Mouse (Mus musculus) lung, embryonic 16.5 days (tissue): ENCODE measurements around the gene Mthfd1. TPM values are rescaled to one million over a fixed set of nuclear protein-coding genes. Genes with fewer than 3 reads are reported as not detected.

Experiments used
- ATAC-seq: fragments of 200-750 bp; cut with Nextera tagmentation; 2 replicates; pipeline ENCODE4 v1.8.0; 2017; ENCODE audit warnings: low read depth, mild to moderate bottlenecking, moderate library complexity
- H3K27ac ChIP-seq: fragments of 300-500 bp; sonication (generic); 2 replicates; pipeline ENCODE4 v1.5.1; 2014; ENCODE audit warnings: mild to moderate bottlenecking, control low read depth, low read length
- H3K27me3 ChIP-seq: fragments of 300-500 bp; sonication (generic); 2 replicates; pipeline ENCODE4 v1.6.1; 2014; ENCODE audit warnings: low read depth, low read length, mixed read lengths; ENCODE audit not compliant: control insufficient read depth, insufficient read depth
- H3K36me3 ChIP-seq: fragments of 300-500 bp; sonication (generic); 2 replicates; pipeline ENCODE4 v1.6.1; 2014; ENCODE audit warnings: low read length; ENCODE audit not compliant: control insufficient read depth, insufficient read depth
- H3K4me1 ChIP-seq: fragments of 300-500 bp; sonication (generic); replicated peaks from 2 replicates; pipeline ENCODE4 v1.6.1; 2014; ENCODE audit warnings: low read length, mixed read lengths; ENCODE audit not compliant: control insufficient read depth, insufficient read depth
- H3K4me2 ChIP-seq: fragments of 300-500 bp; sonication (generic); 2 replicates; pipeline ENCODE4 v1.6.1; 2014; ENCODE audit warnings: low read depth, low read length, control low read depth
- H3K4me3 ChIP-seq: fragments of 300-500 bp; sonication (generic); 2 replicates; pipeline ENCODE4 v1.5.1; 2014; ENCODE audit warnings: mild to moderate bottlenecking, low read length, control low read depth
- H3K9ac ChIP-seq: fragments of 300-500 bp; sonication (generic); 2 replicates; pipeline ENCODE4 v1.6.1; 2014; ENCODE audit warnings: low read length, control low read depth
- H3K9me3 ChIP-seq: fragments of 300-500 bp; sonication (generic); 2 replicates; pipeline ENCODE4 v1.6.1; 2016; ENCODE audit warnings: low read length; ENCODE audit not compliant: control insufficient read depth
- WGBS: fragments of 180-500 bp; shearing (Covaris S2); extraction: QIAGEN DNeasy Blood & Tissue Kit; methylation state at CpG from one replicate; pipeline ENCODE4 v1.1.7; 2014; 5-methylcytosine and 5-hydroxymethylcytosine counted together
- polyA plus RNA-seq: library from polyadenylated mRNA; unstranded; fragments of >200 nt; fragmentation: Nextera tagmentation; extraction: Ambion mirVana; gene quantifications from 2 replicates; pipeline ENCODE4 v1.2.1, GENCODE M21; 2015

Gene Mthfd1
- polyA plus RNA-seq, 1 experiment from 2014 or later = 93.2 TPM

- Histone ChIP-seq H3K9ac (peak within 1 kb of the TSS; percentile 77), H3K4me3 (peak within 1 kb of the TSS; percentile 72), H3K27me3 (no peaks in the 10 kb centered on the region), H3K4me2 (peak within 1 kb of the TSS; percentile 91), H3K9me3 (no peaks in the 10 kb centered on the region), H3K27ac (peak within 1 kb of the TSS; percentile 62), H3K4me1 (peaks cover 6% of the 10 kb centered on the region), H3K36me3 (no peaks in the 10 kb centered on the region)
- peak; percentile 95 for ATAC-seq
- under 1% methylated on average over 53 of the region's 53 CpGs for WGBS
These were observed 69.8 kb downstream of the Mthfd1 start, which contains the start of gene Akap5 for GRCm38 (mm10) chr12:76324679-76325431. Akap5 (plus strand) TSS chr12:76324891.

- Histone ChIP-seq H3K36me3 (no peaks in the 10 kb centered on the region), H3K4me2 (peak overlapping the region; percentile 91), H3K4me1 (no peaks in the 10 kb centered on the region; the same call in 1 of the 2 replicates), H3K27me3 (no peaks in the 10 kb centered on the region), H3K4me3 (peak overlapping the region; percentile 72), H3K27ac (no peak overlapping the region), H3K9ac (peak overlapping the region; percentile 13), H3K9me3 (no peaks in the 10 kb centered on the region)
- no peak for ATAC-seq
- 62% methylated on average over 23 of the region's 23 CpGs for WGBS
These were observed 71.5 kb downstream of the Mthfd1 start for GRCm38 (mm10) chr12:76326437-76327220.

GRCm38 (mm10) chr12:76328567-76329354 is 73.7 kb downstream of the Mthfd1 start:
- Histone ChIP-seq H3K27ac (no peak overlapping the region), H3K9ac (no peak overlapping the region), H3K4me3 (no peak overlapping the region), H3K4me2 (no peak overlapping the region), H3K9me3 (no peaks in the 10 kb centered on the region), H3K27me3 (no peaks in the 10 kb centered on the region), H3K4me1 (no peaks in the 10 kb centered on the region; the same call in 1 of the 2 replicates), H3K36me3 (no peaks in the 10 kb centered on the region)
- no peak for ATAC-seq
- 87% methylated on average over 6 of the region's 6 CpGs for WGBS

- Histone ChIP-seq H3K4me2 (no peak overlapping the region), H3K27me3 (no peaks in the 10 kb centered on the region), H3K4me3 (no peak overlapping the region), H3K4me1 (no peaks in the 10 kb centered on the region), H3K27ac (no peak overlapping the region), H3K9me3 (no peaks in the 10 kb centered on the region), H3K36me3 (no peaks in the 10 kb centered on the region), H3K9ac (no peak overlapping the region)
- WGBS = 91% methylated on average over 5 of the region's 5 CpGs
- ATAC-seq = no peak
These were observed 78.6 kb downstream of the Mthfd1 start for GRCm38 (mm10) chr12:76333688-76334087.

- H3K4me1 ChIP-seq = no peaks in the 10 kb centered on the region
- peak overlapping the region; percentile 17; the same call in 1 of the 2 replicates for H3K27ac ChIP-seq
- no peak for ATAC-seq
- no peaks in the 10 kb centered on the region for H3K9me3 ChIP-seq
- no peak overlapping the region for H3K4me2 ChIP-seq
- H3K4me3 ChIP-seq = no peak overlapping the region
- no peak overlapping the region for H3K9ac ChIP-seq
- WGBS = 58% methylated on average over 5 of the region's 5 CpGs
- H3K36me3 ChIP-seq = no peaks in the 10 kb centered on the region
- H3K27me3 ChIP-seq = no peaks in the 10 kb centered on the region
These were observed 80.5 kb downstream of the Mthfd1 start for GRCm38 (mm10) chr12:76335641-76336040.

- no peaks in the 10 kb centered on the region for H3K36me3 ChIP-seq
- no peaks in the 10 kb centered on the region for H3K9me3 ChIP-seq
- no peak overlapping the region for H3K27ac ChIP-seq
- no peak overlapping the region for H3K9ac ChIP-seq
- no peak overlapping the region for H3K4me3 ChIP-seq
- 59% methylated on average over 17 of the region's 17 CpGs for WGBS
- H3K4me1 ChIP-seq = no peaks in the 10 kb centered on the region
- H3K27me3 ChIP-seq = no peaks in the 10 kb centered on the region
- H3K4me2 ChIP-seq = no peak overlapping the region
- ATAC-seq = peak; percentile 56
These were observed 81.2 kb downstream of the Mthfd1 start for GRCm38 (mm10) chr12:76336111-76336965.

- H3K27ac ChIP-seq = no peak overlapping the region
- peak; percentile 43; the same call in 1 of the 2 replicates for ATAC-seq
- no peaks in the 10 kb centered on the region for H3K36me3 ChIP-seq
- H3K4me1 ChIP-seq = no peaks in the 10 kb centered on the region
- WGBS = under 1% methylated on average over 4 of the region's 4 CpGs
- no peaks in the 10 kb centered on the region for H3K9me3 ChIP-seq
- no peak overlapping the region for H3K4me2 ChIP-seq
- H3K4me3 ChIP-seq = no peak overlapping the region
- H3K27me3 ChIP-seq = no peaks in the 10 kb centered on the region
- H3K9ac ChIP-seq = no peak overlapping the region
These were observed 86.0 kb downstream of the Mthfd1 start for GRCm38 (mm10) chr12:76341080-76341479.

GRCm38 (mm10) chr12:76345759-76346455 is 90.8 kb downstream of the Mthfd1 start:
- no peak overlapping the region for H3K4me2 ChIP-seq
- H3K9ac ChIP-seq = no peak overlapping the region
- H3K27ac ChIP-seq = no peak overlapping the region
- no peak overlapping the region for H3K4me3 ChIP-seq
- peaks cover 12% of the 10 kb centered on the region; the same call in 1 of the 2 replicates for H3K36me3 ChIP-seq
- H3K27me3 ChIP-seq = no peaks in the 10 kb centered on the region
- peak; percentile 65; the same call in 1 of the 2 replicates for ATAC-seq
- no peaks in the 10 kb centered on the region for H3K4me1 ChIP-seq
- WGBS = 67% methylated on average over 5 of the region's 6 CpGs
- H3K9me3 ChIP-seq = no peaks in the 10 kb centered on the region
